Mouse (Mus musculus): Measurements from ENCODE around the gene Nexn. TPM values are rescaled to one million over a fixed set of nuclear protein-coding genes. Genes with fewer than 3 reads are reported as not detected.

Gene Nexn
- polyA plus RNA-seq, 1 experiment from 2014 or later, result 5.1 TPM

- ATAC-seq (ENCODE audit: low FRiP score, low TSS enrichment), result no peak
- 87% methylated on average over 9 of the region's 9 CpGs for WGBS
- Histone ChIP-seq H3K4me1 (ENCODE audit: control insufficient read depth, insufficient read depth, low read length) (no peaks in the 10 kb centered on the region), H3K27ac (ENCODE audit: low read depth, low read length) (no peak overlapping the region), H3K36me3 (ENCODE audit: control insufficient read depth, insufficient read depth, low read length) (peaks cover 26% of the 10 kb centered on the region; the same call in 1 of the 2 replicates), H3K4me2 (replicated peaks; ENCODE audit: low read depth, low read length) (no peak overlapping the region), H3K9ac (ENCODE audit: low read depth, low read length) (no peak overlapping the region), H3K4me3 (ENCODE audit: low read length) (no peak overlapping the region), H3K27me3 (ENCODE audit: control insufficient read depth, insufficient read depth, low read length) (no peaks in the 10 kb centered on the region), H3K9me3 (ENCODE audit: control insufficient read depth, low read length) (no peaks in the 10 kb centered on the region)
These were observed 21.7 kb upstream of the Nexn start for GRCm38 (mm10) chr3:152287810-152288209.

DNA sequence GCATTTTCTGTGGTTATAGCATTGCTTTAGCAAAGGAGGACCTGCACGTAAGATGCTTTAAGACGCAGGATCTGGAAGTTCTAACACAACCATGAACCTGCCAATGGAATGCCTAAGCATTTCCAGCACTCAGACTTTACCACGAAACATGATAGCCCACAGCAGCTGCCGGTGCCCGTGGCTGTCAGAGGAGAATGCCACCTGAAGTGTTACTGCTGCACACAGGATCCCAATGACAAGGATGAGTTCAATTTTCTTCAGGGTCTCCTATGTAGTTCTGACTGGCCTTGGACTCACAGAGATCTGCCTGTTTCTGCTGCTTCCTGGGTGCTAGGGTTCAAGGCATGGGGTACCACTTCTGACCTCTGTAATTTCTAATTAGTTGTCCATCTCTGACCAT lies 18.6 kb upstream of the Nexn start:
- 76% methylated on average over 5 of the region's 5 CpGs for WGBS
- Histone ChIP-seq H3K4me2 (replicated peaks; ENCODE audit: low read depth, low read length) (no peak overlapping the region), H3K9ac (ENCODE audit: low read depth, low read length) (no peak overlapping the region), H3K36me3 (ENCODE audit: control insufficient read depth, insufficient read depth, low read length) (peaks cover 27% of the 10 kb centered on the region; the same call in 1 of the 2 replicates), H3K27me3 (ENCODE audit: control insufficient read depth, insufficient read depth, low read length) (no peaks in the 10 kb centered on the region), H3K27ac (ENCODE audit: low read depth, low read length) (no peak overlapping the region), H3K4me1 (ENCODE audit: control insufficient read depth, insufficient read depth, low read length) (no peaks in the 10 kb centered on the region), H3K4me3 (ENCODE audit: low read length) (no peak overlapping the region), H3K9me3 (ENCODE audit: control insufficient read depth, low read length) (no peaks in the 10 kb centered on the region)
- no peak for ATAC-seq (ENCODE audit: low FRiP score, low TSS enrichment)

DNA sequence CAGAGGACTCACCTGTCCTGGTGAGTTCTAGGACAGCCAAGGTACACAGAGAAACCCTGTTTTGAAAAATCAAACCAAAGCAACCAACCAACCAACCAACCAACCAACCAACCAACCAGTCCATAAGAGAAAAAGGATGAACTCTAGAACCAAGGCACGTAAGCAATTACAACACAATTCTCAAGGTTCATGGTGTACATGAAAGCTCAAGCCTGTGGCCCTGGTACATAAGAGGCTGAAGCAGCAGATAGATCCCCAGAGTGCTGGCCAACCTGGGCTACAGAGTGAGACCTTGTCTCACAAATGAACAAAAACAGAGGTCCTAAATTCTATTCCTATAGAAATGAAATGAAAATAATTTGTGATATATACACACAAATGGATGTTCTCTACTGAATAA lies 18.2 kb upstream of the Nexn start:
- Histone ChIP-seq H3K9me3 (ENCODE audit: control insufficient read depth, low read length) (no peaks in the 10 kb centered on the region), H3K4me3 (ENCODE audit: low read length) (no peak overlapping the region), H3K9ac (ENCODE audit: low read depth, low read length) (no peak overlapping the region), H3K4me1 (ENCODE audit: control insufficient read depth, insufficient read depth, low read length) (no peaks in the 10 kb centered on the region), H3K27me3 (ENCODE audit: control insufficient read depth, insufficient read depth, low read length) (no peaks in the 10 kb centered on the region), H3K36me3 (ENCODE audit: control insufficient read depth, insufficient read depth, low read length) (peaks cover 27% of the 10 kb centered on the region; the same call in 1 of the 2 replicates), H3K27ac (ENCODE audit: low read depth, low read length) (no peak overlapping the region), H3K4me2 (replicated peaks; ENCODE audit: low read depth, low read length) (no peak overlapping the region)
- ATAC-seq (ENCODE audit: low FRiP score, low TSS enrichment), result no peak
- 100% methylated on average over 1 of the region's 1 CpGs for WGBS

- no peak overlapping the region for H3K4me2 ChIP-seq (replicated peaks; ENCODE audit: low read depth, low read length)
- no peak for ATAC-seq (ENCODE audit: low FRiP score, low TSS enrichment)
- H3K27me3 ChIP-seq (ENCODE audit: control insufficient read depth, insufficient read depth, low read length), result no peaks in the 10 kb centered on the region
- H3K9me3 ChIP-seq (ENCODE audit: control insufficient read depth, low read length), result no peaks in the 10 kb centered on the region
- no peaks in the 10 kb centered on the region for H3K4me1 ChIP-seq (ENCODE audit: control insufficient read depth, insufficient read depth, low read length)
- no peak overlapping the region for H3K9ac ChIP-seq (ENCODE audit: low read depth, low read length)
- H3K27ac ChIP-seq (ENCODE audit: low read depth, low read length), result no peak overlapping the region
- peaks cover 19% of the 10 kb centered on the region; the same call in 1 of the 2 replicates for H3K36me3 ChIP-seq (ENCODE audit: control insufficient read depth, insufficient read depth, low read length)
- 36% methylated on average over 3 of the region's 3 CpGs for WGBS
- H3K4me3 ChIP-seq (ENCODE audit: low read length), result no peak overlapping the region
These were observed 16.0 kb upstream of the Nexn start for GRCm38 (mm10) chr3:152282126-152282525.

GRCm38 (mm10) chr3:152278431-152278830 lies 12.3 kb upstream of the Nexn start:
- Histone ChIP-seq H3K27ac (ENCODE audit: low read depth, low read length) (no peak overlapping the region), H3K27me3 (ENCODE audit: control insufficient read depth, insufficient read depth, low read length) (no peaks in the 10 kb centered on the region), H3K9me3 (ENCODE audit: control insufficient read depth, low read length) (no peaks in the 10 kb centered on the region), H3K4me3 (ENCODE audit: low read length) (no peak overlapping the region), H3K4me1 (ENCODE audit: control insufficient read depth, insufficient read depth, low read length) (no peaks in the 10 kb centered on the region), H3K9ac (ENCODE audit: low read depth, low read length) (no peak overlapping the region), H3K4me2 (replicated peaks; ENCODE audit: low read depth, low read length) (no peak overlapping the region), H3K36me3 (ENCODE audit: control insufficient read depth, insufficient read depth, low read length) (peaks cover 14% of the 10 kb centered on the region; the same call in 1 of the 2 replicates)
- ATAC-seq (ENCODE audit: low FRiP score, low TSS enrichment), result no peak
- 22% methylated on average over 2 of the region's 2 CpGs for WGBS

GRCm38 (mm10) chr3:152277912-152278311 lies 11.8 kb upstream of the Nexn start:
- peaks cover 12% of the 10 kb centered on the region; the same call in 1 of the 2 replicates for H3K36me3 ChIP-seq (ENCODE audit: control insufficient read depth, insufficient read depth, low read length)
- H3K4me1 ChIP-seq (ENCODE audit: control insufficient read depth, insufficient read depth, low read length), result no peaks in the 10 kb centered on the region
- H3K4me3 ChIP-seq (ENCODE audit: low read length), result no peak overlapping the region
- H3K9me3 ChIP-seq (ENCODE audit: control insufficient read depth, low read length), result no peaks in the 10 kb centered on the region
- peak; percentile 69 for ATAC-seq (ENCODE audit: low FRiP score, low TSS enrichment)
- no peak overlapping the region for H3K27ac ChIP-seq (ENCODE audit: low read depth, low read length)
- no peaks in the 10 kb centered on the region for H3K27me3 ChIP-seq (ENCODE audit: control insufficient read depth, insufficient read depth, low read length)
- 53% methylated on average over 2 of the region's 2 CpGs for WGBS
- no peak overlapping the region for H3K9ac ChIP-seq (ENCODE audit: low read depth, low read length)
- H3K4me2 ChIP-seq (replicated peaks; ENCODE audit: low read depth, low read length), result no peak overlapping the region

DNA sequence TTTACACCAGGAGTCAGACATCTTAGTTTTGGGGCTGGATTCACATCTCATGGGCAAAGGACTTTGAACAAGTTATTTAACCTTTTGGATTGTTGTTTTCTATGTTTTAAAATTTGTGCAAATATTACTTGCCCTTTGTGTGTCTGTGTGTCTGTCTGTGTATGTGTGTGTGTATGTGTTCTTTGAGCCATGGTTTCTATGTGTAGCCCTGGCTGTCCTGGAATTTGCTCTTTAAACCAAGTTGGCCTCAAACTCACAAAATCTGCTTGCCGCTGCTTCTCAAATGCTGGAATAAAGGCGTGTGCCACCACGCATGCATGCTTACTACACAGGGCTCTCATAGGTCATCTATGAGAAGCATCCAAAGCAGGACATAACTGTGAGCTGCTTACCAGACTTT lies 10.8 kb upstream of the Nexn start:
- ATAC-seq (ENCODE audit: low FRiP score, low TSS enrichment), result no peak
- H3K27ac ChIP-seq (ENCODE audit: low read depth, low read length), result no peak overlapping the region
- 96% methylated on average over 3 of the region's 3 CpGs for WGBS

GRCm38 (mm10) chr3:152275008-152275407 lies 8.9 kb upstream of the Nexn start:
- 87% methylated on average over 8 of the region's 8 CpGs for WGBS
- no peaks in the 10 kb centered on the region for H3K27me3 ChIP-seq (ENCODE audit: control insufficient read depth, insufficient read depth, low read length)
- no peaks in the 10 kb centered on the region for H3K9me3 ChIP-seq (ENCODE audit: control insufficient read depth, low read length)
- H3K4me3 ChIP-seq (ENCODE audit: low read length), result no peak overlapping the region
- no peak overlapping the region for H3K27ac ChIP-seq (ENCODE audit: low read depth, low read length)
- no peaks in the 10 kb centered on the region for H3K4me1 ChIP-seq (ENCODE audit: control insufficient read depth, insufficient read depth, low read length)
- peaks cover 6% of the 10 kb centered on the region; the same call in 1 of the 2 replicates for H3K36me3 ChIP-seq (ENCODE audit: control insufficient read depth, insufficient read depth, low read length)
- no peak for ATAC-seq (ENCODE audit: low FRiP score, low TSS enrichment)
- H3K4me2 ChIP-seq (replicated peaks; ENCODE audit: low read depth, low read length), result no peak overlapping the region
- no peak overlapping the region for H3K9ac ChIP-seq (ENCODE audit: low read depth, low read length)

More for the DNA sequence above, 10.8 kb upstream of the Nexn start:
- Histone ChIP-seq H3K4me3 (ENCODE audit: low read length) (no peak overlapping the region), H3K36me3 (ENCODE audit: control insufficient read depth, insufficient read depth, low read length) (peaks cover 6% of the 10 kb centered on the region; the same call in 1 of the 2 replicates), H3K27me3 (ENCODE audit: control insufficient read depth, insufficient read depth, low read length) (no peaks in the 10 kb centered on the region), H3K4me1 (ENCODE audit: control insufficient read depth, insufficient read depth, low read length) (no peaks in the 10 kb centered on the region), H3K9me3 (ENCODE audit: control insufficient read depth, low read length) (no peaks in the 10 kb centered on the region), H3K9ac (ENCODE audit: low read depth, low read length) (no peak overlapping the region), H3K4me2 (replicated peaks; ENCODE audit: low read depth, low read length) (no peak overlapping the region)

DNA sequence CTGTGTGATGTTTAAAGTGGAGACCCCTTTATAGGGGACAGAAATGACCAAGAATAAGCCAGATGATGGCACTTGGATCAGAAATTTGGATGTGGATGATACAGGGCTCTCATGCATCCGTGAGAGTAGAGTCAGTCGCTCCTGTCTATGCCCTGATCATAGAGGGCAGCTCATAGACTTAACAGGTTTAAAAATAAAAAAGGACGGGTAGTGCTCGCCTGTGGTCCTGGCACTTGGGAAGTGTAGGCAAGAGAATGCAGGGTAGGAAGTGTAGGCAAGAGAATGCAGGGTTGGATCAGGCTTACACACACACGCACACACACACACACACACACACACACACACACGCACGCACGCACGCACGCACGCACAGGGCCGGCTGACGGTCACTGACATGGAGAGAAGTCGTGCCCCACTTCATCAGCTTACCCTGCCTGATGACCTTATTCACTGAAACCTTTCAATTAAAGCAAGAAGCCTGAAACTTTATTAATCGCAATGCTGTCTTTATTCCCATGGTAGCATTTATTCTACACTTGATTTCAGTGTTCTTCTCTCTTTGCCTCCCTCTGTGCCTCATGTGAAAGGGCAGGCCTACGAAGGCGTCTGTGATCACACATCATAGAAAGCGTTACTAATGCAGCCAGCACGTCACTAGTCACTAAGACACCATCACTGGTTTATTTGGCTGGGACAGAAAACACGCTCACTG lies 7.0 kb upstream of the Nexn start:
- no peaks in the 10 kb centered on the region for H3K9me3 ChIP-seq (ENCODE audit: control insufficient read depth, low read length)
- H3K27ac ChIP-seq (ENCODE audit: low read depth, low read length), result no peak overlapping the region
- H3K9ac ChIP-seq (ENCODE audit: low read depth, low read length), result no peak overlapping the region
- H3K4me2 ChIP-seq (replicated peaks; ENCODE audit: low read depth, low read length), result no peak overlapping the region
- ATAC-seq (ENCODE audit: low FRiP score, low TSS enrichment), result no peak
- no peaks in the 10 kb centered on the region for H3K4me1 ChIP-seq (ENCODE audit: control insufficient read depth, insufficient read depth, low read length)
- 81% methylated on average over 20 of the region's 20 CpGs for WGBS
- no peak overlapping the region for H3K4me3 ChIP-seq (ENCODE audit: low read length)
- H3K27me3 ChIP-seq (ENCODE audit: control insufficient read depth, insufficient read depth, low read length), result no peaks in the 10 kb centered on the region
- peaks cover 6% of the 10 kb centered on the region; the same call in 1 of the 2 replicates for H3K36me3 ChIP-seq (ENCODE audit: control insufficient read depth, insufficient read depth, low read length)

Data from kidney, embryonic 14.5 days (tissue).